Mouse (Mus musculus) kidney, adult 2 months (tissue): ENCODE measurements at regions not wholly inside any gene's neighbourhood (a gene's known extent, or its start where the extent isn't known, plus 50 kb on each side); places are given as distances from the start of the nearest gene placed in this dataset.

Experiments
- DNase-seq: peaks from one replicate; pipeline ENCODE4 v3.0.0; 2021
- H3K27ac ChIP-seq: fragments of 200-500 bp; 2 replicates; pipeline ENCODE4 v1.5.1; 2012; ENCODE audit warnings: low read depth, low read length, control low read depth, inconsistent platforms; ENCODE audit not compliant: insufficient read depth
- H3K27me3 ChIP-seq: fragments of 200-500 bp; replicated peaks from 2 replicates; pipeline ENCODE4 v1.6.1; 2012; ENCODE audit warnings: mild to moderate bottlenecking, moderate library complexity, low read length, inconsistent platforms; ENCODE audit not compliant: control insufficient read depth, insufficient read depth
- H3K36me3 ChIP-seq: fragments of 200-500 bp; 2 replicates; pipeline ENCODE4 v1.6.1; 2012; ENCODE audit warnings: mild to moderate bottlenecking, moderate library complexity, low read length, inconsistent platforms; ENCODE audit not compliant: control insufficient read depth, insufficient read depth
- H3K4me1 ChIP-seq: fragments of 200-500 bp; 2 replicates; pipeline ENCODE4 v1.6.1; 2011; ENCODE audit warnings: low read length; ENCODE audit not compliant: control insufficient read depth, insufficient read depth
- H3K4me3 ChIP-seq: fragments of 200-500 bp; 2 replicates; pipeline ENCODE4 v1.5.1; 2011; ENCODE audit warnings: mild to moderate bottlenecking, low read depth, low read length, control low read depth; ENCODE audit not compliant: insufficient read depth
- CTCF ChIP-seq: fragments of 200-500 bp; conservative IDR thresholded peaks from 2 replicates; pipeline ENCODE4 v1.5.1; 2011; ENCODE audit warnings: low read depth, mild to moderate bottlenecking, control low read depth, low read length, moderate library complexity, mixed read lengths; ENCODE audit not compliant: insufficient read depth, insufficient read length
- POLR2A ChIP-seq: fragments of 200-500 bp; IDR thresholded peaks from one replicate; pipeline ENCODE4 v1.6.1; 2011; ENCODE audit warnings: low read depth, low read length, control low read depth
- WGBS: fragments of 180-500 bp; shearing (Covaris S2); methylation state at CpG from one replicate; pipeline ENCODE4 v1.1.7; 2018; 5-methylcytosine and 5-hydroxymethylcytosine counted together

DNA sequence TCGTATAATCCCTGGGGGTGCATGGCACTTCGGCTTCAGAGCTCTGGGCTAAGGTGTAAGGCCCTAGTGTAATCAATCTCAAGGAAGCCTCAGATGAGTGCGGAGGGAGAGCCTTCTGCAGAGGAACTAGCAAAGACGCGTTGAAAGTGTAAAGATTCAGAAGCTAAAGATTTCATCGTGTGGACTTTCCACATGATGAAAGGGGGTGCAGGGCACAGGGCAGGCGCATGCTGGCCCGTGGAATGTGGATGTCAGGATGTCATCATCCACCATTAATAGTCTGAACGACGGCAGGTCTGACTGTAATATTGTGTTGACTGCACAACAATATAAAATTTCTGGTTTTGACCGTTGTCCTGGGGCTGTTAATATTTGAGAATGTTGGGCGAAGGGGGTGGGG, 85.2 kb upstream of the Ccnd2 start:
- no peaks in the 10 kb centered on the region for H3K27me3 ChIP-seq
- H3K27ac ChIP-seq, result no peak overlapping the region
- H3K4me1 ChIP-seq, result no peaks in the 10 kb centered on the region
- H3K4me3 ChIP-seq, result no peak overlapping the region
- WGBS, result 68% methylated on average over 12 of the region's 12 CpGs
- no peaks in the 10 kb centered on the region for H3K36me3 ChIP-seq
- TF ChIP-seq POLR2A, result no peak
- no peak for TF ChIP-seq CTCF
- DNase-seq, result peak; percentile 16

DNA sequence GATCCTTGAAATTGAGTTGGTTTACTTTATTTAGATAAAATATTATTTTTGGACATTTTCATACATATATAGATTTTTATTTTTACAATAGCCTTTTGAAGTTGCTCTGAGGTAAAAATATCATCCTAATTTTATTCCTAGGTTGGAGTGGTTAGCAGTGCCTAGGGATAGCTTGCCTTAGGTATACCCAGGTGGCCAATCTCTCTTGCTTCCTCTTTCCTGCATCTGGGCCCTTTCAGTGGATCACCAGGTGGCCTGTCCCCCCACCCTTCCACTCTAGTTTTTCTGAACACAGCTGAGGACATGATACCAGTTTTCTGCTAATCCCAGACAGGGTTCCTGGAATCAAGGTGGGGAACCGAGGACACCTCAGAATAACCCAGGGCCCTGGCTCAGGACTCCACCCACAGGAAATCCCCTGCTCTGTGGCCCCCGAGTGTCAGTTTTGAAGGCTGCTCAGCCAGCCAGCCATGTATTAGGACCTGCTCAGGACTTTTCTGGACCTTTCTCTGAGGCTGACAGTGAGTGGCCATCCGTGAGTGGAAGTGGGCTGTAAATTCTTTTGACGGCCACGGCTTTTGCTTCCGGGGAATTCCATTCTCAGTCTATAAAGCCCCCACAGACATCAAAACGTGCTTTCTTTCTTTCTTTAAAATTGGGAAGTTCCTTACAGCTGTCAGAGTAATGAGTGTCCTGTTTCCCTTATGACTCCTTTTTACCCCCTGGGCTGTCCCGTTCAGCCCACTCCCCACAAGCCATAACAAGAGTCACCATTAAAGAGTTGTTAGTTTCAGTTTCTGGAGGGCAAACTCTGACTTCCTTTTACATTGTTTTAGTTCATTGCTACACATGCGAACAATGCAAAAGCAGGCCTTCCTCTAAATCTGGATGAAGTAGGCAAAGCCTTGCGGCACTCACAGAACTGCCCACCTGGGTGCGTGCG, 87.8 kb upstream of the Ccnd2 start:
- H3K4me1 ChIP-seq, result no peaks in the 10 kb centered on the region
- no peak for TF ChIP-seq POLR2A
- TF ChIP-seq CTCF, result no peak
- no peak overlapping the region for H3K27ac ChIP-seq
- no peak for DNase-seq
- WGBS, result 46% methylated on average over 12 of the region's 12 CpGs
- H3K4me3 ChIP-seq, result no peak overlapping the region
- no peaks in the 10 kb centered on the region for H3K36me3 ChIP-seq
- no peaks in the 10 kb centered on the region for H3K27me3 ChIP-seq

DNA sequence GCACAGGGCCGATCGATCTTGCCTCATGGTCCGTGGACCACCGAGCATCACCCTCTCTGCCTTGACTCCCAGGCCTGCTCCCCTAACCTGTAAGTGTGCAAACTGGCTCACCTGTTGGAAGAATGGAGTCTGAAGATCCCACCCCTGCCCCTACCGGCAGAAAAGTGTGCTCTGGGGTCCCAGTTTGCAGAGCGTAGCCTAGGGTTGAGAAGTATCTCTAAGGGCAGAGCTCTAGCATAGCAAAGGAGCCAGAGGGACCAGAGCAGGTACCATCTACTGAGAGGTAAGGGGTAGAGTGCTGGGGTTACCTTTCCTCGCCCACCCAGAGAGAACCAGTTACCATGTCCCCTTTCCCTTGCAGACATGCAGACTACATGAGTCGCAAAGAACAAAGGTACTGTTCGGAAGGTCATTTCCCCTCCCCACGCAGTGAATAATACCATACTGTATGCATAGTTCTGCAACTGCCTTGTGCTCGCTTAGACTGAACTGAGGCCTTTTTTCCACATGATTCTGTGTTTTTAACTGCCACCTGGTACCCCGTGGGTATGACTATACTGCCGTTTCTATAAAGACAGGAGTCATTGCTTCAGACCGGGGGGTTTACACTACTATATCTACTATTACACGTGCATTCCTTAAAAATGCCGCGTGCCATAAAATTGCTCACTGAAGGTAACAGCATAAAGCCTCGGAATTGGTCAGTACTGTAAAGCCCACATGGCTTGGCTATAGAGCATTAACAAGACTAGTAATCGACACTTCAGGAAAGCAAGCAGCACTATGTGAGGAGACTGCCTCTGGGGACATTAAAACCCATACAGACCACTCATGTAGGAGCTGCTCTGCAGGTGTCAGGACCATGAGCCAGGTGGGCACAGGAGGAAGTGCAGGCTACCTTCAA, 88.7 kb upstream of the Ccnd2 start:
- Histone ChIP-seq H3K27ac (no peak overlapping the region), H3K4me1 (no peaks in the 10 kb centered on the region), H3K27me3 (no peaks in the 10 kb centered on the region), H3K36me3 (no peaks in the 10 kb centered on the region), H3K4me3 (no peak overlapping the region)
- no peak for DNase-seq
- no peak for TF ChIP-seq CTCF
- TF ChIP-seq POLR2A, result no peak
- WGBS, result 85% methylated on average over 19 of the region's 19 CpGs

DNA sequence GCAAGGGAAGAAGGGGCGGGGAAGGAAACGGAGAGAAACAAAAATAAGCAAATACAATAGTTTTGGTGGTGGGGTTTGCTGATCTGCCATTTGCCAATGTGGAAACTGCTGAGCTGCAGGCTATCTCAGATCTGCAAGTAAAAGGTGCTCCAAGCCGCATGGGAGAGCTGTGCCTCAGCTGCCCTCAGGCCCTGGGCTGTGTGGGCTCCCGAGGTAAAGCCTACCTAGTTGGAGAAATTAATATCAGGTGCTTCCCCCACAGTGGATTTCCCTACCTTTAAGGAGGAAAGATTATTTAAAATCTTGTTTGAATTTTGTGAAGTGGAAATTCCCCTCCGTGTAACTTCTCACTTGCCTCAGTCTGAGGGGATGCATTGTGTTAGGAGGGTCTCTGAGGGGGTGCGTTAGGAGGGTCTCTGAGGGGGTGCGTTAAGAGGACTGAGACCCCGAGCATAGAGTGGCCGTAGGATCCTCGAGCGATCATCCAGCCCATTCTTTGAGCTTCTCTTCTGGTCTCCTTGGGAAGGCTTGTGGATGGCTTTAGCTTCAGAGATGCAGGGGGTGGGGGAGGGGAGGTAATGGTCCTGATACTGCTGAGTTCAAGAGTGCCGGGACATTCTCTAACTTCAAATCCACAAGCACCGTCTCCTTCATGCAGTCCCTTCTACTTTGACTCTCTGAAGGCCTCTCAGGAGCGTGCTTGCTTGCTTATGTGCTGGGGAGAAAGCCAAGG, 89.9 kb upstream of the Ccnd2 start:
- Histone ChIP-seq H3K27me3 (no peaks in the 10 kb centered on the region), H3K4me1 (no peaks in the 10 kb centered on the region), H3K27ac (no peak overlapping the region), H3K4me3 (no peak overlapping the region), H3K36me3 (no peaks in the 10 kb centered on the region)
- TF ChIP-seq POLR2A, result no peak
- TF ChIP-seq CTCF, result no peak
- no peak for DNase-seq
- 81% methylated on average over 14 of the region's 14 CpGs for WGBS

DNA sequence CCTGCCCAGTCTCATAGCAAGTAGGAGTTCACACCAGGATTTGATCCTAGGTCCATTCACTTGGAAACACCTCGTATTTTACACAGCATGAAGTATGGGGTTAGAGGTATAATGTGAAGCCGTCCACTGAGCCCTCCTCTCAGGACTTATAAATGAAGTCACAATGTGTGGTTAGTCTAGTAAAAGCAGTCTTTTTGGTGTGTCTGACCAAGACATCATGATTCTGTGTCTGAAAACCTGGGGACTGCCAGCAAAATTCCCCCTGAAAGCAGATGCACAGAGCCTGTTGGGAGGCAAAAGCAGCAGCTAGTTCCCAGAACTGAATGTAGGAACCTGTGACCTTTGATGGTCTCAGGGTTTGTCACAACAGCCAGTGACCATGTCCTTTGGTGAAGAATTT, 91.0 kb upstream of the Ccnd2 start:
- no peak for TF ChIP-seq POLR2A
- no peak for TF ChIP-seq CTCF
- Histone ChIP-seq H3K4me1 (no peaks in the 10 kb centered on the region), H3K27me3 (no peaks in the 10 kb centered on the region), H3K36me3 (no peaks in the 10 kb centered on the region), H3K27ac (no peak overlapping the region), H3K4me3 (no peak overlapping the region)
- WGBS, result 85% methylated on average over 2 of the region's 2 CpGs
- no peak for DNase-seq

DNA sequence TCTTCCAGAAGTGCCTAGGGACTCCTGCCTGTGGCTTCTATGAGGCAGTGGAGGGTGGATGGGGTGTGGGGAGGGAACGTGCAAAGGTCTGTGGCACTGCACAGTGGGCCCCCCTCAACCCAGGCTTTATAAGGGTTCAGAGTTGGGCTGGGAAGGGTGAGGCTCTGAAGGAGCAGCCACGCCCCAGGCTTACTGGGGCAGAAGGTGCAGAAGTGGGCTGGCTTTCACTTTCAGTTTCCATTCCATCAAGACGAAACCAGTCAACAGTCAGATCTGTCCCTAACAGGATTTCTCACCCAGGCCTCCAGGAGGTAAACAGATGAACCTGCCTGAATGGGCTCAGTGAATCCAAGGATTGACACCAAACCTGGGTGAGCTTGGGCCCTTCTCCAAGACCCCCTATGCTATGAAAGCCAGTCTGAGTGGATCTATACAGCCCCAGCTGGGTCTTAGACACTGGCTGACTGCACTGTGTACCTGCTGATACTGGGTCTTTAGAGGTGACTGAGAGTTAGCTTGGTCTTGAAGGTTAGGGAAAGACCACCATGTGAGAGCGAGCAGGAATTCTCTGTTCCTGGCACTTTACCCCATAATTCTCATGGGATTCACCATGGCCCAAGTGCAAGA, 93.9 kb upstream of the Ccnd2 start:
- WGBS, result 84% methylated on average over 4 of the region's 4 CpGs

More for the DNA sequence above, 93.9 kb upstream of the Ccnd2 start:
- peak; percentile 46 for DNase-seq
- TF ChIP-seq CTCF (no peak), POLR2A (no peak)
- no peaks in the 10 kb centered on the region for H3K36me3 ChIP-seq
- no peaks in the 10 kb centered on the region for H3K27me3 ChIP-seq
- H3K27ac ChIP-seq, result no peak overlapping the region
- no peaks in the 10 kb centered on the region for H3K4me1 ChIP-seq
- H3K4me3 ChIP-seq, result no peak overlapping the region
